Mouse (Mus musculus): ENCODE data around the gene Il22ra2.

DNA sequence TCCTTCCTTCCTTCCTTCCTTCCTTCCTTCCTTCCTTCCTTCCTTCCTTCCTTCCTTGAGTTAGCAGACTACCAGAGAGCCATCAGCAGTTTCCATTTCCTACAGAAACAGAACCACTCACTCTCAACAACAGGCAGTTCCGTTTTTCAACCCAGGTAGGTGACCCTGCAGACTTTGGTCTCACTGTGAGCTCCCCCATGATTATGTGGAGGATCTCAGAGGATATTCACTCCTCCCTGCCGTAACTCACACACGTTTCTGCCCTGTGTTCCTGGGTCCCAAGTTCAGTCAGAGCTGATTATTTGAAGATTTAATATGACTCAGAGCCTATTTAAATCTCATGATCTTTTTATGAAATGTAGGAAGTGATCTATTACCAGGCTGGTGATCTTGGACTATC is 41.1 kb upstream of the Il22ra2 start:
- TF ChIP-seq CTCF (IDR thresholded peaks at IDR 0.05) (no peak), EP300 (IDR thresholded peaks at IDR 0.05) (no peak)
